Mouse (Mus musculus): Measurements from ENCODE around the gene Lax1.
"Not testable (repeated sequence)": the region's sequence is repeated elsewhere in the genome, so short reads cannot be mapped to it uniquely, and the experiment has no call there.

The Lax1 gene

GRCm38 (mm10) chr1:133688301-133688700 is 1.6 kb downstream of the Lax1 start:
- peak; percentile 48 for DNase-seq (ENCODE audit: low read depth)

DNA sequence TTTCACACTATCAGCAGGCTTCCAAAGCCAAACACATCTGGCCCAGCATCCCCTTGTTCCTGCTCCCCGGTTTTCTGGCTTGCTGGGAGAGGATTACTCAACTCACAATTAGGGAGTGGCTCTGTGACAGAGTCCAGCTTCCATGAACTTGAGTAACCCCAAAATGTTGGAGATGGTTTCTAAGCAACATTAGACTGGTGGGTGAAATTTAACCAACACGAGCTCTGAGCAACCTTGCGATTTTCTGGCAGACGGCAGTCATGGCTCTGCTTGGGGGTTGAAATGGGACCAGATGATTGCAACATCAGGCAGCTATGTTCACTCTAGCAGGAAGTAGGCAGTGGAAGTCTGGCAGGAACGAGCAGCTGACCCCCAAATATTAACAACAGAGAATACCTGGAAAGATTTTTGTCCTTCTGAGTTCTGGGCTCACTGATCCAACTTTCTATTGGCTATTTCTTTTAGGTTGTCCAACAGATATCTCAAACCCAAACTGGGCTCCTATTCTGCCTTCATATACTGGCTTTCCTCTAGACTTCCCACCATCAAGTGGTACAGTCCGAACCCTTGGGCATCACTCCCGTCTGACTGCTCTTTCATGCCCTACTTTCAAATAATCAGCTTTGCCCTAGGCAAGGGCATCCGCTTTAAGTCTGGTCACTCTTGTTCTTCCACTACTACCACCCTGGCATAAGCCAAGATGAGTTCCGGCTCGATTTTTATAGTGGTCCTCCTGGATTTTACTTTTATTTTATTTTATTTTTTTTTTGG is 4.0 kb downstream of the Lax1 start:
- DNase-seq (ENCODE audit: low read depth) = no peak

DNA sequence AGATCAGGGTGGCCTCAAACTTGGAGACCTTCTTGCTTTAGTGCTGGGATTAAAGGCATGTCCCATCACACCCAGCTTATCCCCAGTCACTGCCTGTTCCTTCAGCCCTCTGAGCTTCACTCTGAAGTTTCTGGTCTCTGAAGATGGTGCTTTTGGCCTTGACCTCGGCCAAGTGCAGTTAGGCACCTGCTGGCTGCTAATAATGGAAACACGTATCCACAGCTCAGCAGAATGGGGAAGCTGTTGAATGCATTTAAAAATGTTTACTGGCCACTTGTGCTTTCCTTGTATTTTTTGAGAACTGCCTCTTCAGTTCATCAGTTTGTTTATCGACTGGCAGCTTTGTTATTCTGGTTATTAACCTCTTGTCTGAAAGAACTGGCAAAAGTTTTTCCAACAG is 18.1 kb downstream of the Lax1 start:
- no peak for DNase-seq (ENCODE audit: low read depth)

DNA sequence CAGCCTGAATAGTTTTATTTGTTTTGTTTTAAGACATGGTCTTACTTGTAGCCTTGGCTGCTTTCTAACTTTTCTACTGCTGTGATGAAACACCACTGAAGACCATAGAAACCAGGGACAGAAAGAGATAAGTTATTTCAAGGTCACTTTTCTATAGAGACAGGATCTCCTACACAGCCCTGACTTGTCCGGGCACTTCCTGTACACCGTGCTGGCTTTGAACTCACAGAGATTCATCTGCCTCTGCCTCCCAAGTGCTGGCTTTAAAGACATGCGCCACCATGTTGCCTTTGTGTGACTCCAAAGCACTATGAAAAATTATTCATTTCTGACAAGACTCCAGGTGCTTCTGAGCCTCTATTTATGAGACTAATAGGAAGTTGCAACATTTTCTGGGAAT is 18.6 kb downstream of the Lax1 start:
- DNase-seq (ENCODE audit: low read depth) = no peak

DNA sequence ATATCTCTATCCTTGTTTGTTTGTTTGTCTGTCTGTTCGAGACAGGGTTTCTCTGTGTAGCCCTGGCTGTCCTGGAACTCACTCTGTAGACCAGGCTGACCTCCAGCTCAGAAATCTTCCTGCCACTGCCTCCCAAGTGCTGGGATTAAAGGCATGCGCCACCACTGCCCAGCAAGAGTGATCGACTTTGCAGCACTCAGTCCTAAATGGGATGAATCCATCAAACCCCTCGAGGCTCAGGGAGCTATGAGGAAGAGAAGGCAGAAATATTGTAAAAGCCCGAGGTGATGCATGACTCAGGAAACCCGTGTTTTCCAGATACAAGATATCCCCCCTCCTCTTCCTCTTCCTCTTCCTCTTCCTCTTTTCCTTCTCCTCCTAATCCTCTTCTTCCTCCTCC is 19.1 kb downstream of the Lax1 start:
- no peak for DNase-seq (ENCODE audit: low read depth)

GRCm38 (mm10) chr1:133670190-133670589 is 19.7 kb downstream of the Lax1 start:
- DNase-seq (ENCODE audit: low read depth) = no peak

DNA sequence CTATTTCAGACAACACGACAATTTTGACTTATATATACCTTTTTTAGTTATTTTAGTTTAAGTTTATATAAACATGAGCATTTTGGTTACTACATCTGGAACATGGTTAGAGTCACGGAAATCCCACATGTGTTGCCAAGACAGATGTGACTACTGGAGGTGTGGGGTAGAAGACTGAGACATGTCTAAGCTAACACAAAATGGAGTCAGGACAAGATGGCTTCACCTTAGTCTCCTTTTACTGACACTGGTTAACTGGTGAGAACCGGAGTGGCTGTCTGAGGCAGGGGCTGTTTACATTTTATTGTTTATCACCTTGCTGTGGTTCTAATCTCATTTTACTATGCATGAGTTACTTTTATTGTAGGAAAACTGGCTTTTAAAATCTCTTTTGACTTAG is 21.3 kb downstream of the Lax1 start:
- no peak for DNase-seq (ENCODE audit: low read depth)

DNA sequence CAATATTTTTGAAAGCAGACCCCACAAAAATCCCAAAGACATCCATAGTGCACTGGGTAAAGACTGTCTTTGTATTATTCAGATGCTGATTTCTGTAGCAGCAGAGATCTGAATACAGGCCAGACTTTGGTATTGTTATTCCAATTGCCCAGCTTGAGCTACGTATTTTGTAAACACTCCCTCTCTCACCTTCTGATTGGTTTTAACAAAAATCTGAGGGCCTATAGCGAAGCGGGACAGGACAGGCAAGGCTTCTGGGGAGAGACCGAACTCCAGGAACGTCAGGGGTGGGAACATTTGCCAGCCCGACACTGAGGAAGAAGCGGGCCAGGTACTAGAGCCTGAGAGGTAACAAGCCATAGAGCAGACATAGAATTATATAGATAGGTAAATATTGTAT is 22.2 kb downstream of the Lax1 start:
- no peak for DNase-seq (ENCODE audit: low read depth)

- not testable (repeated sequence) for DNase-seq (ENCODE audit: low read depth)
Observed at GRCm38 (mm10) chr1:133665713-133666112, 24.2 kb downstream of the Lax1 start.

DNA sequence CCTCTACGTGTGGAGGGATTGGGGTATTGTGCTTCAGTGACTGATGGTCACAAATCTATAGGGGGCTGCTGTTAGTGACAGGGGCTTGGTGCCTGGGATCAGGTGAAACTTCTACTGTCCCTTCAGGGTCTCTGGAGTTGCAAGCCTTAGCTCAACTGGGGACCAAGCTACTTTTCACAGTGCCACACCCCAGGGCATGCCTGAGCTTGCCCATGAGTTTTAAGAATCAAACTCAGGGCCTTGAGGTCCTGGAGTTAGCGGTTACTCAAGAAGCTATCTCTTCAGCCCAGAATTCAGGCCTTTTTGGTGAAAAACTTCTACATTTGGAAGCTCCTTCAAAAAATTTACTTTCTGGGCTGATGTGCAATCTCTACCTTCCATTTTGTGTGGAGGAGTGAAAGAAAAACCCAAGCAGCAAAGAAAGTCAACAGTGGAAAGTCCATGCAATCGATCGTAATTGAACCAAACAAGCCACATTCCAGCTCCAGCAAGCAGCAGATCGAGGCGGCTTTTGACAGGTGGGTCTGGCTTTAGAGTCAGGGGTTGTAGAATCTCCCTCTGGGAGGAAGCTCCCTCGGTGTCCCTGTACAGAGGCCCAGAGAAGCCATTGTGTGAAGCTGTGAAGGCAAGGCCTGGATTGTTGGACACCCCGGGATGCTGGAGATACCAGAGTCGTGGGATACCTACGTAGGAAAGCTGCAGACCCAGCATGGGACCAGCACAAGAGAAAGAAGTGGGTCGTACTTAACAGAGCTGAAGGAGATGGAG is 25.5 kb downstream of the Lax1 start:
- no peak for DNase-seq (ENCODE audit: low read depth)

DNA sequence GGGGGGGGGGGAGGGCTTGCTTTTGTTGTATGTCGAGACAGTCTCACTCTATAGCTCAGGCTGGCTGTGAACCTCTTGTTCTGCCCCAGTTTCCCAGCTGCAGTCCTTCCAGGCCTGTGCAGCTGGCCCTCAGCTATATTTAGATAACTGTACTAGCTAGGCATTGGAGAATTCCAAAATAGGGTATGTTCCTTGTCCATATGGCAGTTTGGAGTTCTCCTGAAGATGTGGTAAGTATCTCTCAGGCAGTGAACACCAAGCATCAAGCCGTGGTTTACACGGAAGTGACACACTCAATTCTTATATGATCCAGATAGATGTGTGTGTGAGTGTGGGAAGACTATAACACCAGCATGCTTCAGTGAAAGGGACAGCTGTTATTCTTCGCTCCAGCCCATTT is 26.5 kb downstream of the Lax1 start:
- DNase-seq (ENCODE audit: low read depth) = no peak

DNA sequence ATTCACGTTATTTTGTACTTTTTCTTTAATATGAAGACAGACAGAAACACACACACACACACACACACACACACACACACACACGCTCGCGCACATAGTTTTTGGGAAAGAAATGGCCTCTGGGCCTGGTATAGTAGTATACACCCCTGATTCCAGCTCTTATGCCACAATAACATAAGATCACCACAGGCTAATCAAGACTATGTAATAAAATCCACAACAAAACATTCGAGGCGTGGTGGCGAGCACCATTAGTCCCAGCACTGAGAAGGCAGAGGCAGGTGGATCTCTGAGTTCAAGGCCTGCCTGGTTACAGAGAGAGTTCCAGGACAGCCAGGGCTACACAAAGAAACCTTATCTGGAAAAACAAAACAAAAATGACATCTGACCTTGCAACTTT is 27.0 kb downstream of the Lax1 start:
- DNase-seq (ENCODE audit: low read depth) = no peak

GRCm38 (mm10) chr1:133661203-133661933 is 28.5 kb downstream of the Lax1 start, which contains the start of gene Gm38394:
Gene Gm38394 (minus strand): TSS chr1:133661318.
- DNase-seq (ENCODE audit: low read depth) = peak; percentile 95

DNA sequence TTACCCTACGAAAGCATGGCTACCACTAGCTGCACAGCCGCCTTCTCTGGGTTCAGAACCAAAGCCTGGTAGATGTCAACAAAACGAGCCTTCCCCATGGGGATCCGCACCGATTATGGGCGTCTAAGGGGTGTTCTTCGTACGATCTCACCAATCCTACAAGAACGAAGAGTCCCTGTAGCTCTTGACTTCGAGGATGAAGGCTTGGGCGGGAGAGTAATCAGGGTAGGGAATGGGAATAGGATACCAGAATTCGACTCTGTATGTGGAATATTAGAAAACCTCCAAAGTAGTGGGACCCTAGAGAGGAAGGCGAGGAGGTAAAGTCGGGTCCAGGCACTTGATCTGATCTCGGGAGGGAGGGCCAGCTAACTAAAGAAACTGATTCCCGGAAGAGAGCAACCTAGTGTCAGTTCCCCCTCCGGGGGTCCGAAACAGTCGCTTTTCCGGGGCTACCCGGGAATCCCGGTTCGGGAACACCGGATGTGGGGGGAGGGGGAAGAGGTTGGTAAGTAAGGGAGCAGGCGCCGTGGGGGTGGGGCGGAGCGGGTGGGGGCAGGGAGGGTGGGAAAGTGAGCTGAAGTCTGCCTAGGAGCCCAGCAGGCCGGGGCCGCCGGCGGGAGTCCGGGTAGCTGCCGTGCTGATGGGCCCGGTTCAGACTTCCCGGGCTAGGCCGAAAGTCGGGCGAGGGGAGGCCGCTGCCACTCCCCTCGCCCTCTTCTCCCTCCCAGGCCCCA is 29.3 kb downstream of the Lax1 start, which contains the start of gene Zbed6:
Gene Zbed6 (minus strand): TSS at position 420 of the 737 bp plus-strand sequence.
- peak; percentile 45 for DNase-seq (ENCODE audit: low read depth)

- no peak for DNase-seq (ENCODE audit: low read depth)
Observed at GRCm38 (mm10) chr1:133658878-133659277, 31.0 kb downstream of the Lax1 start.

DNA sequence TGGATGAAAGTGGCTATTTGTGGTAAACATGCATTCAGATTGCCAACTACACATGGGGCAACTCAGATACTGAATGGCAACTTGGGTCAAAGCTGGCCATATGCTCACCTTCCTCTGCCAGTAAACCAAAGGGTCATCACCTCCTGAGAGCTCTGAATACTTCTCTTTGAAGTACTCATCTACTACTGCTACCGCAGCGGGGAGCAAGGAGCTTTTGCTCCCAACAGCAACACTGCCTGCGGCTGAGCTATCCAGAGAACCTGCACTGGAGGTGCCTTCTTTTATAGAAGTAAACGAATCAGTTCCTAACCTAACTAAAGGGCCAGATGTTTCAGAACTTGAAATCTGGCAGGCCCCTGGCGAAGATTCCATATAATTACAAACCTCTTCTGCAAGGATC is 33.1 kb downstream of the Lax1 start:
- no peak for DNase-seq (ENCODE audit: low read depth)

DNA sequence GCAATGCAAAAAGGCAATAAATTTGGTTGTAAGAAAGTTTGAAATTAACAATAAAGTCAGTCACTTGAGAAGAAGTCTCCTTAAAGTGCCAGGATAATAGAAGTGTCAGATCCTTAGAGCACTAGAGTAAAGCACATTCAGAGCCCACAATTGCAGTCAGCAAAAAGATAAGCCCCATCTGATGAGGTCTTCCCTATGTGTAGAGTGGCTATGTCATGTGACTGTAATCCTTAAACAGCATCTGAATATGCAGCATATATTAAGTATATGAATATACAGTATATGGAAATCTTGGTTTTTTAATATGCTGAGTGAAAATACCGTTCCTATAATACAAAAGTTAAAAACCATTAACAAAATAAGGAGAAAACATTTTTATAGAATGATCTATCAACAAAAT is 36.9 kb downstream of the Lax1 start:
- no peak for DNase-seq (ENCODE audit: low read depth)

DNA sequence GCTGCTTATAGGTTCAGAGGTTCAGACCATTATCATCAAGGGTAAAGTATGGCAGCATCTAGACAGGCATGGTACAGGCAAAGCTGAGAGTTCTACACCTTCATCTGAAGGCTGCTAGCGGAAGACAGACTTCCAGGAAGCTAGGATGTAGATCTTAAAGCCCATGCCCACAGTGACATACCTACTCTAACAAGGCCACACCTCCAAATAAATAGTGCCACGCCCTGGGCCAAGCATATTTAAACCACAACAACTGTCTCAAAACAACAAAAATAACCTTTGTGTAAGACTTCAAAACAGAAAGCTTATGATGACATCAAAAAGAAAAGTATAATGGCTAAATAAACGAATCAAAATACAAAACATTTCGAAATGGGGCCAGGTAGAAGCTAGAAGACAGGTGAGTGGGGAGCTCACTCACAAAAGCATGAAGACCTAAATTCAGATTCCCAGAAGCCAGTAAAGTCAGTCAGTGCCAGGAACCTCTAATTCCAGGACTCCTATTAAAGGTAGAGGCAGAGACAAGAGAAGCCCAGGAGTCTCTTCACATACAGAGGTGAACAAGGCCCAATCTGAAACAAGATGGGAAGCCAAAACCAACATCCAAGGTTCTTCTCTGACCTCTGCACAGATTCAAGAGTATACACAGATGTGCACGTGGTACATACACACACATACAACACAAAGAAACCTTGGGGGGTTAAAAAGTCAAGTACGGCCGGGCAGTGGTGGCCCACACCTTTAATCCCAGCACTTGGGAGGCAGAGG is 39.4 kb downstream of the Lax1 start:
- no peak for DNase-seq (ENCODE audit: low read depth)

GRCm38 (mm10) chr1:133645652-133646051 is 44.3 kb downstream of the Lax1 start:
- no peak for DNase-seq (ENCODE audit: low read depth)

DNA sequence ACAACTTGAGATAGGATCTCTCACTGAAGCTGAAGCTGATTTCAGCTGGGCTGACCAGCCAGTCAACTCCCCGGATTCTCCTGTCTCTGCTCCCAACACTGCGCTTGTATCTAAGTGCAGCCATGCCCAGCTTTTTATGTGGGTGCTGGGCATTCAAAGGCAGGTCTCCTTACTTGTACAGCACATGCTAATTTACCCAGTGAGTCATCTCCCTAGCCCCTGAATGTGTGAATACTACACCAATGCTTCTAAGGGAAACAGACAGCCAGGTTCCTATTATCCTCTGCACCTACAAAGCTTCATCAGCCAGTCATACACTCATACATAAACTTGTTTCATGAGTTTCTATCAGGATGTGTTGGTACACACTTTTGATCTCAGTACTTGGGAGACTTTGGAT is 48.7 kb downstream of the Lax1 start:
- DNase-seq (ENCODE audit: low read depth) = no peak

GRCm38 (mm10) chr1:133638517-133638916 is 51.4 kb downstream of the Lax1 start:
- no peak for DNase-seq (ENCODE audit: low read depth)
